Mouse (Mus musculus) heart, embryonic 12.5 days (tissue): ENCODE data around the gene Plac8. TPM values are rescaled to one million over a fixed set of nuclear protein-coding genes. Genes with fewer than 3 reads are reported as not detected.

Source experiments
- ATAC-seq: fragments of 200-750 bp; cut with Nextera tagmentation; 2 replicates; pipeline ENCODE4 v1.8.0; 2017; ENCODE audit warnings: moderate TSS enrichment, moderate library complexity; ENCODE audit not compliant: insufficient number of reproducible peaks, low FRiP score
- H3K27ac ChIP-seq: fragments of 300-500 bp; sonication (generic); 2 replicates; pipeline ENCODE4 v1.5.1; 2016; ENCODE audit warnings: mild to moderate bottlenecking, moderate library complexity; ENCODE audit not compliant: poor library complexity, severe bottlenecking
- H3K27me3 ChIP-seq: fragments of 300-500 bp; sonication (generic); replicated peaks from 2 replicates; pipeline ENCODE4 v1.6.1; 2016; ENCODE audit warnings: mild to moderate bottlenecking, moderate library complexity
- H3K36me3 ChIP-seq: fragments of 300-500 bp; sonication (generic); 2 replicates; pipeline ENCODE4 v1.6.1; 2016; ENCODE audit warnings: mild to moderate bottlenecking, moderate library complexity
- H3K4me1 ChIP-seq: fragments of 300-500 bp; sonication (generic); replicated peaks from 2 replicates; pipeline ENCODE4 v1.6.1; 2016; ENCODE audit warnings: mild to moderate bottlenecking
- H3K4me2 ChIP-seq: fragments of 300-500 bp; sonication (generic); 2 replicates; pipeline ENCODE4 v1.6.1; 2016; ENCODE audit warnings: mild to moderate bottlenecking, moderate library complexity
- H3K4me3 ChIP-seq: fragments of 300-500 bp; sonication (generic); 2 replicates; pipeline ENCODE4 v1.5.1; 2016; ENCODE audit warnings: mild to moderate bottlenecking
- H3K9ac ChIP-seq: fragments of 300-500 bp; sonication (generic); 2 replicates; pipeline ENCODE4 v1.6.1; 2016; ENCODE audit warnings: mild to moderate bottlenecking, moderate library complexity
- H3K9me3 ChIP-seq: fragments of 300-500 bp; sonication (generic); replicated peaks from 2 replicates; pipeline ENCODE4 v1.6.1; 2016; ENCODE audit warnings: mild to moderate bottlenecking, moderate library complexity
- WGBS: fragments of 180-500 bp; shearing (Covaris S2); methylation state at CpG from one replicate; pipeline ENCODE4 v1.1.7; 2016; 5-methylcytosine and 5-hydroxymethylcytosine counted together
- polyA plus RNA-seq: library from polyadenylated mRNA; unstranded; fragments of >200 nt; fragmentation: Nextera tagmentation; extraction: Ambion mirVana; gene quantifications from 2 replicates; pipeline ENCODE4 v1.2.1, GENCODE M21; 2016

The Plac8 gene
- polyA plus RNA-seq, 1 experiment from 2014 or later = 4.5 TPM

GRCm38 (mm10) chr5:100597886-100598485 is 25.9 kb upstream of the Plac8 start:
- no peaks in the 10 kb centered on the region for H3K36me3 ChIP-seq
- H3K9ac ChIP-seq = no peak overlapping the region
- WGBS = 70% methylated on average over 11 of the region's 11 CpGs
- no peak for ATAC-seq
- H3K4me1 ChIP-seq = 0 out of 2 replicates have a peak, but pooled peaks cover 5% of the 10 kb centered on the region
- H3K27me3 ChIP-seq = no peaks in the 10 kb centered on the region
- H3K4me2 ChIP-seq = no peak overlapping the region
- H3K4me3 ChIP-seq = no peak overlapping the region
- no peak overlapping the region for H3K27ac ChIP-seq
- peaks cover 9% of the 10 kb centered on the region for H3K9me3 ChIP-seq

- H3K9me3 ChIP-seq = peaks cover 12% of the 10 kb centered on the region
- no peak for ATAC-seq
- H3K4me2 ChIP-seq = no peak overlapping the region
- no peaks in the 10 kb centered on the region for H3K27me3 ChIP-seq
- no peak overlapping the region for H3K4me3 ChIP-seq
- no peak overlapping the region for H3K9ac ChIP-seq
- H3K4me1 ChIP-seq = 0 out of 2 replicates have a peak, but pooled peaks cover 5% of the 10 kb centered on the region
- H3K27ac ChIP-seq = no peak overlapping the region
- WGBS = 77% methylated on average over 6 of the region's 6 CpGs
- no peaks in the 10 kb centered on the region for H3K36me3 ChIP-seq
Observed at GRCm38 (mm10) chr5:100595999-100596398, 24.0 kb upstream of the Plac8 start.

- H3K27me3 ChIP-seq = no peaks in the 10 kb centered on the region
- ATAC-seq = no peak
Observed at GRCm38 (mm10) chr5:100594803-100595467, 22.9 kb upstream of the Plac8 start.

GRCm38 (mm10) chr5:100590505-100590904 is 18.5 kb upstream of the Plac8 start:
- no peak for ATAC-seq
- H3K4me2 ChIP-seq = no peak overlapping the region
- no peak overlapping the region for H3K4me3 ChIP-seq
- no peaks in the 10 kb centered on the region for H3K36me3 ChIP-seq
- H3K27ac ChIP-seq = no peak overlapping the region
- peaks cover 18% of the 10 kb centered on the region for H3K9me3 ChIP-seq
- H3K9ac ChIP-seq = no peak overlapping the region
- 64% methylated on average over 5 of the region's 5 CpGs for WGBS
- no peaks in the 10 kb centered on the region for H3K4me1 ChIP-seq
- no peaks in the 10 kb centered on the region for H3K27me3 ChIP-seq

More at GRCm38 (mm10) chr5:100594803-100595467, 22.9 kb upstream of the Plac8 start:
- no peaks in the 10 kb centered on the region for H3K4me1 ChIP-seq
- no peak overlapping the region for H3K4me3 ChIP-seq
- no peak overlapping the region for H3K9ac ChIP-seq
- no peak overlapping the region for H3K27ac ChIP-seq
- peaks cover 15% of the 10 kb centered on the region for H3K9me3 ChIP-seq
- 85% methylated on average over 13 of the region's 13 CpGs for WGBS
- no peaks in the 10 kb centered on the region for H3K36me3 ChIP-seq
- no peak overlapping the region for H3K4me2 ChIP-seq

- Histone ChIP-seq H3K36me3 (no peaks in the 10 kb centered on the region), H3K4me2 (no peak overlapping the region), H3K4me1 (no peaks in the 10 kb centered on the region), H3K27ac (no peak overlapping the region), H3K9ac (no peak overlapping the region), H3K27me3 (no peaks in the 10 kb centered on the region), H3K4me3 (no peak overlapping the region), H3K9me3 (0 out of 2 replicates have a peak, but pooled peaks cover 6% of the 10 kb centered on the region)
- WGBS = 46% methylated on average over 2 of the region's 2 CpGs
- no peak for ATAC-seq
Observed at GRCm38 (mm10) chr5:100587626-100588025, 15.6 kb upstream of the Plac8 start.

- Histone ChIP-seq H3K9me3 (0 out of 2 replicates have a peak, but pooled peaks cover 6% of the 10 kb centered on the region), H3K27me3 (no peaks in the 10 kb centered on the region), H3K36me3 (no peaks in the 10 kb centered on the region), H3K4me1 (no peaks in the 10 kb centered on the region), H3K27ac (no peak overlapping the region), H3K4me2 (no peak overlapping the region), H3K4me3 (no peak overlapping the region), H3K9ac (no peak overlapping the region)
- WGBS = 81% methylated on average over 7 of the region's 7 CpGs
- no peak for ATAC-seq
Observed at GRCm38 (mm10) chr5:100587136-100587535, 15.1 kb upstream of the Plac8 start.

- WGBS = 86% methylated on average over 3 of the region's 3 CpGs
Observed at GRCm38 (mm10) chr5:100585657-100586056, 13.6 kb upstream of the Plac8 start.

GRCm38 (mm10) chr5:100585206-100585644 is 13.2 kb upstream of the Plac8 start:
- Histone ChIP-seq H3K4me1 (no peaks in the 10 kb centered on the region), H3K9ac (no peak overlapping the region), H3K36me3 (no peaks in the 10 kb centered on the region), H3K4me3 (no peak overlapping the region), H3K27ac (no peak overlapping the region), H3K9me3 (0 out of 2 replicates have a peak, but pooled peaks cover 3% of the 10 kb centered on the region), H3K4me2 (no peak overlapping the region), H3K27me3 (no peaks in the 10 kb centered on the region)
- no peak for ATAC-seq
- 75% methylated on average over 8 of the region's 8 CpGs for WGBS

More at GRCm38 (mm10) chr5:100585657-100586056, 13.6 kb upstream of the Plac8 start:
- no peak overlapping the region for H3K4me2 ChIP-seq
- no peaks in the 10 kb centered on the region for H3K36me3 ChIP-seq
- no peak overlapping the region for H3K27ac ChIP-seq
- ATAC-seq = no peak
- H3K4me3 ChIP-seq = no peak overlapping the region
- no peak overlapping the region for H3K9ac ChIP-seq
- H3K27me3 ChIP-seq = no peaks in the 10 kb centered on the region
- no peaks in the 10 kb centered on the region for H3K4me1 ChIP-seq
- H3K9me3 ChIP-seq = 0 out of 2 replicates have a peak, but pooled peaks cover 3% of the 10 kb centered on the region

- no peaks in the 10 kb centered on the region for H3K27me3 ChIP-seq
- H3K27ac ChIP-seq = no peak overlapping the region
- H3K9me3 ChIP-seq = 0 out of 2 replicates have a peak, but pooled peaks cover under 1% of the 10 kb centered on the region
- H3K9ac ChIP-seq = no peak overlapping the region
- no peaks in the 10 kb centered on the region for H3K36me3 ChIP-seq
- no peak for ATAC-seq
- 75% methylated on average over 7 of the region's 7 CpGs for WGBS
- no peak overlapping the region for H3K4me3 ChIP-seq
- H3K4me1 ChIP-seq = no peaks in the 10 kb centered on the region
- no peak overlapping the region for H3K4me2 ChIP-seq
Observed at GRCm38 (mm10) chr5:100583066-100583465, 11.0 kb upstream of the Plac8 start.

GRCm38 (mm10) chr5:100582435-100582826 is 10.4 kb upstream of the Plac8 start:
- WGBS = 84% methylated on average over 5 of the region's 5 CpGs
- Histone ChIP-seq H3K27ac (no peak overlapping the region), H3K4me3 (no peak overlapping the region), H3K4me1 (no peaks in the 10 kb centered on the region), H3K27me3 (no peaks in the 10 kb centered on the region), H3K4me2 (no peak overlapping the region), H3K36me3 (no peaks in the 10 kb centered on the region), H3K9me3 (no peaks in the 10 kb centered on the region), H3K9ac (no peak overlapping the region)
- no peak for ATAC-seq

GRCm38 (mm10) chr5:100581622-100582434 is 9.8 kb upstream of the Plac8 start:
- no peak overlapping the region for H3K4me3 ChIP-seq
- WGBS = 53% methylated on average over 11 of the region's 11 CpGs
- H3K27me3 ChIP-seq = no peaks in the 10 kb centered on the region
- no peak overlapping the region for H3K27ac ChIP-seq
- no peaks in the 10 kb centered on the region for H3K36me3 ChIP-seq
- H3K9me3 ChIP-seq = no peaks in the 10 kb centered on the region
- no peak overlapping the region for H3K9ac ChIP-seq
- no peak for ATAC-seq
- no peaks in the 10 kb centered on the region for H3K4me1 ChIP-seq
- no peak overlapping the region for H3K4me2 ChIP-seq
